Mouse (Mus musculus): ENCODE results near the gene Lama2. TPM values are rescaled to one million over a fixed set of nuclear protein-coding genes. Genes with fewer than 3 reads are reported as not detected.

Gene Lama2
- polyA plus RNA-seq (2015; fragmentation: Nextera tagmentation; extraction: Ambion mirVana) = 0.53 and 0.81 TPM in 2 replicates

- H3K4me3 ChIP-seq (ENCODE audit: low read depth, low read length) = no peak within 1 kb of the TSS
- ATAC-seq (ENCODE audit: low read depth) = no peak
- WGBS (ENCODE audit: insufficient replicate concordance) = 73% methylated on average over 3 of the region's 3 CpGs
Observed at GRCm38 (mm10) chr10:27619658-27620057, at the start of gene Lama2. Gene Lama2, minus strand, starts transcription at chr10:27619758.

DNA sequence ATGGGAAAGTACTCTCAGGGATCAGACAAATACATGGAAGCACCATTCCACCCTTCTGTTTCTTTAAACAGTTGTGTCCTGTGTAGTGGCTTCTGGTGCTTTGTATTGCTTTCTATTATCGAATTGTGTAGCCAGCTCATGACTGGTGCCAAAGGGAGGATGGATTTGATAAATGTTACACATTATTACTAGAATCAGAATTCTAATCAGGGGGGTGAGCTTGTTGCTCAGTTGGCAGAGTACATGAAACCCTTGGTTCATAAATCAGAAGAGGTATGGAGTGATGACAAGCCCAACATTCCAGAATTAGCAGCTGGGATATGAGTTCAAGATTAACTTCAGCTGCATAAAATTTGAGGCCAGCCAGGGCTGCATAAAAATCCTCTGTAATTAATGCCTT lies 44.8 kb upstream of the Lama2 start:
- Histone ChIP-seq H3K27me3 (ENCODE audit: control insufficient read depth, insufficient read depth, low read depth, low read length) (no peaks in the 10 kb centered on the region), H3K4me1 (ENCODE audit: control insufficient read depth, low read depth, low read length) (no peaks in the 10 kb centered on the region), H3K4me3 (ENCODE audit: low read depth, low read length) (no peak overlapping the region), H3K36me3 (ENCODE audit: control insufficient read depth, insufficient read depth) (no peaks in the 10 kb centered on the region), H3K27ac (ENCODE audit: low read length) (no peak overlapping the region), H3K9me3 (replicated peaks; ENCODE audit: control insufficient read depth, low read length) (no peaks in the 10 kb centered on the region), H3K9ac (ENCODE audit: low read depth, low read length) (no peak overlapping the region), H3K4me2 (ENCODE audit: low read depth, low read length) (no peak overlapping the region)
- 59% methylated on average over 1 of the region's 1 CpGs for WGBS (ENCODE audit: insufficient replicate concordance)
- ATAC-seq (ENCODE audit: low read depth) = no peak

More at GRCm38 (mm10) chr10:27619658-27620057, at the start of gene Lama2:
- H3K36me3 ChIP-seq (ENCODE audit: control insufficient read depth, insufficient read depth) = no peaks in the 10 kb centered on the region
- no peaks in the 10 kb centered on the region for H3K9me3 ChIP-seq (replicated peaks; ENCODE audit: control insufficient read depth, low read length)
- H3K4me2 ChIP-seq (ENCODE audit: low read depth, low read length) = no peak within 1 kb of the TSS
- no peak within 1 kb of the TSS for H3K27ac ChIP-seq (ENCODE audit: low read length)
- no peaks in the 10 kb centered on the region for H3K4me1 ChIP-seq (ENCODE audit: control insufficient read depth, low read depth, low read length)
- H3K9ac ChIP-seq (ENCODE audit: low read depth, low read length) = no peak within 1 kb of the TSS
- H3K27me3 ChIP-seq (ENCODE audit: control insufficient read depth, insufficient read depth, low read depth, low read length) = no peaks in the 10 kb centered on the region

- H3K27me3 ChIP-seq (ENCODE audit: control insufficient read depth, insufficient read depth, low read depth, low read length) = no peaks in the 10 kb centered on the region
- H3K9ac ChIP-seq (ENCODE audit: low read depth, low read length) = no peak overlapping the region
- H3K4me1 ChIP-seq (ENCODE audit: control insufficient read depth, low read depth, low read length) = no peaks in the 10 kb centered on the region
- H3K4me2 ChIP-seq (ENCODE audit: low read depth, low read length) = no peak overlapping the region
- no peak overlapping the region for H3K27ac ChIP-seq (ENCODE audit: low read length)
- no peak overlapping the region for H3K4me3 ChIP-seq (ENCODE audit: low read depth, low read length)
- no peaks in the 10 kb centered on the region for H3K36me3 ChIP-seq (ENCODE audit: control insufficient read depth, insufficient read depth)
- no peaks in the 10 kb centered on the region for H3K9me3 ChIP-seq (replicated peaks; ENCODE audit: control insufficient read depth, low read length)
- WGBS (ENCODE audit: insufficient replicate concordance) = 24% methylated on average over 1 of the region's 1 CpGs
- no peak for ATAC-seq (ENCODE audit: low read depth)
Observed at GRCm38 (mm10) chr10:27663396-27663795, 43.8 kb upstream of the Lama2 start.

- H3K9ac ChIP-seq (ENCODE audit: low read depth, low read length) = no peak overlapping the region
- no peaks in the 10 kb centered on the region for H3K27me3 ChIP-seq (ENCODE audit: control insufficient read depth, insufficient read depth, low read depth, low read length)
- no peaks in the 10 kb centered on the region for H3K36me3 ChIP-seq (ENCODE audit: control insufficient read depth, insufficient read depth)
- no peaks in the 10 kb centered on the region for H3K4me1 ChIP-seq (ENCODE audit: control insufficient read depth, low read depth, low read length)
- no peak overlapping the region for H3K4me3 ChIP-seq (ENCODE audit: low read depth, low read length)
- no peak overlapping the region for H3K4me2 ChIP-seq (ENCODE audit: low read depth, low read length)
- no peak for ATAC-seq (ENCODE audit: low read depth)
- no peaks in the 10 kb centered on the region for H3K9me3 ChIP-seq (replicated peaks; ENCODE audit: control insufficient read depth, low read length)
- 64% methylated on average over 4 of the region's 4 CpGs for WGBS (ENCODE audit: insufficient replicate concordance)
- H3K27ac ChIP-seq (ENCODE audit: low read length) = no peak overlapping the region
Observed at GRCm38 (mm10) chr10:27654164-27654563, 34.6 kb upstream of the Lama2 start.

- Histone ChIP-seq H3K27ac (ENCODE audit: low read length) (no peak overlapping the region), H3K4me1 (ENCODE audit: control insufficient read depth, low read depth, low read length) (no peaks in the 10 kb centered on the region), H3K27me3 (ENCODE audit: control insufficient read depth, insufficient read depth, low read depth, low read length) (no peaks in the 10 kb centered on the region), H3K36me3 (ENCODE audit: control insufficient read depth, insufficient read depth) (no peaks in the 10 kb centered on the region), H3K9me3 (replicated peaks; ENCODE audit: control insufficient read depth, low read length) (no peaks in the 10 kb centered on the region), H3K4me3 (ENCODE audit: low read depth, low read length) (no peak overlapping the region), H3K4me2 (ENCODE audit: low read depth, low read length) (no peak overlapping the region), H3K9ac (ENCODE audit: low read depth, low read length) (no peak overlapping the region)
- WGBS (ENCODE audit: insufficient replicate concordance) = 51% methylated on average over 8 of the region's 8 CpGs
- ATAC-seq (ENCODE audit: low read depth) = no peak
Observed at GRCm38 (mm10) chr10:27652694-27653335, 33.3 kb upstream of the Lama2 start.

GRCm38 (mm10) chr10:27635721-27636120 lies 16.2 kb upstream of the Lama2 start:
- 43% methylated on average over 2 of the region's 2 CpGs for WGBS (ENCODE audit: insufficient replicate concordance)
- Histone ChIP-seq H3K27me3 (ENCODE audit: control insufficient read depth, insufficient read depth, low read depth, low read length) (no peaks in the 10 kb centered on the region), H3K9me3 (replicated peaks; ENCODE audit: control insufficient read depth, low read length) (no peaks in the 10 kb centered on the region; the same call in 1 of the 2 replicates), H3K36me3 (ENCODE audit: control insufficient read depth, insufficient read depth) (no peaks in the 10 kb centered on the region), H3K4me3 (ENCODE audit: low read depth, low read length) (no peak overlapping the region), H3K9ac (ENCODE audit: low read depth, low read length) (no peak overlapping the region), H3K4me1 (ENCODE audit: control insufficient read depth, low read depth, low read length) (no peaks in the 10 kb centered on the region), H3K4me2 (ENCODE audit: low read depth, low read length) (no peak overlapping the region), H3K27ac (ENCODE audit: low read length) (no peak overlapping the region)
- ATAC-seq (ENCODE audit: low read depth) = no peak

DNA sequence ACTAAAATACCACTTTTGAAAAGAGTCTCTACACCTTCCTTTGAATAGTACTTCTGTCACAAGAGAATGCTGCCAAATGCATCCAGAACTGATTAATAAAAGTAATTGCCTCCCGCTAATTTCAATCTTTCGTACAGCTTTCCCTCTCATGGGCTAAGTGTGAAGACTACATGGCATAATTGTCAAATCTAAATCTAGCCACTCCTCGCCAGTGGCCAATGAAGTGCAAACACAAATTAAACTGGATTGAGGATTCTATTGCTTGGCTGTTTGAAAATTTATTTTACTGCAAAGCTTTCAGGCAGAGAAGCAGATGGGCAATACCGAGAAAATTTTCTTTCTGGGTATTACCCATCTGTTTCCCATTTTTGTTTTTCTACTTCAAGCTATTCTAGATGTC lies 11.4 kb upstream of the Lama2 start:
- WGBS (ENCODE audit: insufficient replicate concordance) = 66% methylated on average over 4 of the region's 4 CpGs
- no peak overlapping the region for H3K27ac ChIP-seq (ENCODE audit: low read length)
- no peaks in the 10 kb centered on the region for H3K4me1 ChIP-seq (ENCODE audit: control insufficient read depth, low read depth, low read length)
- ATAC-seq (ENCODE audit: low read depth) = no peak
- H3K9me3 ChIP-seq (replicated peaks; ENCODE audit: control insufficient read depth, low read length) = no peaks in the 10 kb centered on the region
- H3K4me2 ChIP-seq (ENCODE audit: low read depth, low read length) = no peak overlapping the region
- H3K36me3 ChIP-seq (ENCODE audit: control insufficient read depth, insufficient read depth) = no peaks in the 10 kb centered on the region
- H3K27me3 ChIP-seq (ENCODE audit: control insufficient read depth, insufficient read depth, low read depth, low read length) = no peaks in the 10 kb centered on the region
- H3K4me3 ChIP-seq (ENCODE audit: low read depth, low read length) = no peak overlapping the region
- no peak overlapping the region for H3K9ac ChIP-seq (ENCODE audit: low read depth, low read length)

GRCm38 (mm10) chr10:27621697-27622449 lies 2.3 kb upstream of the Lama2 start:
- H3K4me1 ChIP-seq (ENCODE audit: control insufficient read depth, low read depth, low read length) = no peaks in the 10 kb centered on the region
- no peaks in the 10 kb centered on the region for H3K36me3 ChIP-seq (ENCODE audit: control insufficient read depth, insufficient read depth)
- no peak for ATAC-seq (ENCODE audit: low read depth)
- no peaks in the 10 kb centered on the region for H3K27me3 ChIP-seq (ENCODE audit: control insufficient read depth, insufficient read depth, low read depth, low read length)
- no peak overlapping the region for H3K4me2 ChIP-seq (ENCODE audit: low read depth, low read length)
- H3K27ac ChIP-seq (ENCODE audit: low read length) = no peak overlapping the region
- no peaks in the 10 kb centered on the region for H3K9me3 ChIP-seq (replicated peaks; ENCODE audit: control insufficient read depth, low read length)
- H3K4me3 ChIP-seq (ENCODE audit: low read depth, low read length) = no peak overlapping the region
- 48% methylated on average over 9 of the region's 9 CpGs for WGBS (ENCODE audit: insufficient replicate concordance)
- no peak overlapping the region for H3K9ac ChIP-seq (ENCODE audit: low read depth, low read length)

DNA sequence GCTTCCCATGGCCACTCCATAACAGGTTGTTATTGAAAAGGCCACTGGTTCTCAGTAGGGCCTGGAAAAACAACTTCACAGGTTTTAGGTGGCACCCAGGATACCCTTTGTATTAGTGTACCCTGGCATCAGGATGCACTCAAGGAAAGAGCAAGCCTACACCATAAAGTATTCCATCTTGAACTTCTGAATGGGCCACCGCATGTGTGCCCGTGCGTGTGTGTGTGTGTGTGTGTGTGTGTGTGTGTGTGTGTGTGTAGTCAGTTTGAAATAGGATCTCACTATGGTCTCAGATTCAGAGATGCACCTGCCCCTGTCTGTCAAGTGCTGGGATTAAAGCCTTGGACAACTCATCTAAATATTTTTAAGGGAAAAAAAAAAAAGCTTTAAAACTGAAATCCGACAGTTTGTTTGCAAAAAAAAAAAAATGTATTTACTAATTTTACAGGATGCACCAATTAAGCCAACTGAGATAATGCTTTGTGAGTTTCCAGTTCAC lies 2.0 kb downstream of the Lama2 start:
- 67% methylated on average over 4 of the region's 4 CpGs for WGBS (ENCODE audit: insufficient replicate concordance)
- no peak for ATAC-seq (ENCODE audit: low read depth)

More for the DNA sequence above, 2.0 kb downstream of the Lama2 start:
- no peaks in the 10 kb centered on the region for H3K9me3 ChIP-seq (replicated peaks; ENCODE audit: control insufficient read depth, low read length)
- H3K4me3 ChIP-seq (ENCODE audit: low read depth, low read length) = no peak overlapping the region
- H3K4me1 ChIP-seq (ENCODE audit: control insufficient read depth, low read depth, low read length) = no peaks in the 10 kb centered on the region
- H3K27ac ChIP-seq (ENCODE audit: low read length) = no peak overlapping the region
- no peaks in the 10 kb centered on the region for H3K27me3 ChIP-seq (ENCODE audit: control insufficient read depth, insufficient read depth, low read depth, low read length)
- H3K36me3 ChIP-seq (ENCODE audit: control insufficient read depth, insufficient read depth) = no peaks in the 10 kb centered on the region
- H3K9ac ChIP-seq (ENCODE audit: low read depth, low read length) = no peak overlapping the region
- H3K4me2 ChIP-seq (ENCODE audit: low read depth, low read length) = no peak overlapping the region
